Mouse (Mus musculus): Measurements from ENCODE around the gene Sbk1.
A peak's percentile ranks its signal among the peaks of the same experiment; 100 is the strongest.

The Sbk1 gene

DNA sequence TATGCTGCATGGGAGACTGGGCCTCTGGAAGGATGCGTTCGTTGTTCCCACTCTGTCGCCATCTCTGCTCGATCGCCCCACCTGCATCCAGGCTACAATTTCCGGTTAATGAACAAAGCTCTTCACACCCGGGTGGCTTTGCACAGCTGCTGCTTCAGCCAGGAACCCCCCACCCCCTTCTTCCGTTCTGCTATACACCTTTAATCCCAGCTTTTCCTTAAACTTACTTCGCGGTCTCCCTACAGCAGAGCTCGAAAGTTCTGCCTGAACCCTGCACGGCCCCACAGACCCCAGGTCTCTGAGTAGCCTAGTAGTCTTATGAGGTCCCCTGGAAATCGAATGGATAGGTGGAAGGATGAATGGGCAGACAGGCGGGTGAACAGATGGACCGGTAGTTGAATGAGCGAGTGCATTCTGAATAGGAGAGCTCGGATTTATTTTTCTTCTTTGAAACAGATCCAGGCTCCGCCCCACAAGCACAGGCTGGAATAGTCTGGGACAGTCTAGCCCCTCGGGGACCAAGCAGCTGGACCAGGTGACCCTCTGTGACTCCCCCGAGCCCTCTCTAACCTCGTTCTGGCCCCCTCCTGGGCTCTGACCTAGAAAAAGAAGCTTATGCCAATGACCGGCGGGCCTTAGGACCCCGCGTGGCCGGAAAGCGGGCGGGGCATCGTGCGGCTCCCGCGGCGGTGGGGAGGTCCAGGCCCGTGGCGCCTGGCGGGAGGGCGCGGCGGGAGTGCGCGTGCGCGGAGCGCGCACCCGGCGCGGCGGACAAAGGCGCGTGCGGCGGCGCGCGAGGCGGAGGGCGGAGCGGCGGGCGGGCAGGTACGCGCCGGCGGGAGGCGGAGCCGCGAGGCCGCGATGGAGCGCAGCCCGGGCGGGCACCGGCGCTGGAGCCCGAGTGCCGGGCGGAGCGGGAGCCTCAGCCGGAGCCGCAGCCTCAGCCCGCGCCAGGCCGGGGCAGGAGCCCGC, at the start of gene Sbk1:
Sbk1 (plus strand) TSS at position 908 of the 972 bp plus-strand sequence.
- DNase-seq (ENCODE audit: low read depth, low spot score), result peak; percentile 74

DNA sequence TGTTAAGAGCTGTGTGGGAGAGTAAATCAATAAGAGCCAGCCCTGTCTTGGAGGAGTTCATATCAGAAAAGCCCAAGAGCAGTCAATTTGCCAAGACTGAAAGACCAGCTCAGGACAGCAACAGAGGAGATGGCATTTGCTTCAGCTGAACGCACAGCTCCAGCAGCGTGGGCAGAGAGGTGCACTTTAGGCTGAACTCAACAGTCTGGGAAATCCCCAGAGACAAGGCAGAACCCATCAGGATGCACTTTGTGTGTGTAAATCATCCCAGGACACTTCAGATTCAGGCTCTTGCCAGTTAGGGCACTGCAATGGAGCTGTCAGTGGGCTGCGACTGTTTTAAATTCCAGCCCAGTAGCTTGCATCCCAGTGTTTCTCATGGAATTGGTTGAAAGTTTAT, 49.7 kb upstream of the Sbk1 start:
- DNase-seq (ENCODE audit: low read depth, low spot score), result no peak

DNA sequence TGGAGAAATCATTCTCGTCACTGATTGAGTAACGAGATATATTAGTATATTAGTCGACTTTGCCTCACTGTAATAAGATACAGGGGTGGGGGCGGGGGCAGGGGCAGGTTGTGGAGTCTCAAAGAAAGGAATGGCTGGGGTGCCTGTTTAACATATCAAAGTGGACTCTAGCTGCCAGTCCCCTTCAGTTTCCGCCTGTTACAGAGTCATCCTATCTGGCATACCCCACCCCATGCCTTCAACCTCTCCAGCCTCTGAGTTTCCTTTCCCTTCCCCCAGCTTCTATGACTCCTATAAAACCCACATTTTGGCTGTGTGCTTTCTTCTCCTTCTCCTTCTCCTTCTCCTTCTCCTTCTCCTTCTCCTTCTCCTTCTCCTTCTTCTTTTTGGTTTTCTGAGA, 46.3 kb upstream of the Sbk1 start:
- DNase-seq (ENCODE audit: low read depth, low spot score), result peak; percentile 86

DNA sequence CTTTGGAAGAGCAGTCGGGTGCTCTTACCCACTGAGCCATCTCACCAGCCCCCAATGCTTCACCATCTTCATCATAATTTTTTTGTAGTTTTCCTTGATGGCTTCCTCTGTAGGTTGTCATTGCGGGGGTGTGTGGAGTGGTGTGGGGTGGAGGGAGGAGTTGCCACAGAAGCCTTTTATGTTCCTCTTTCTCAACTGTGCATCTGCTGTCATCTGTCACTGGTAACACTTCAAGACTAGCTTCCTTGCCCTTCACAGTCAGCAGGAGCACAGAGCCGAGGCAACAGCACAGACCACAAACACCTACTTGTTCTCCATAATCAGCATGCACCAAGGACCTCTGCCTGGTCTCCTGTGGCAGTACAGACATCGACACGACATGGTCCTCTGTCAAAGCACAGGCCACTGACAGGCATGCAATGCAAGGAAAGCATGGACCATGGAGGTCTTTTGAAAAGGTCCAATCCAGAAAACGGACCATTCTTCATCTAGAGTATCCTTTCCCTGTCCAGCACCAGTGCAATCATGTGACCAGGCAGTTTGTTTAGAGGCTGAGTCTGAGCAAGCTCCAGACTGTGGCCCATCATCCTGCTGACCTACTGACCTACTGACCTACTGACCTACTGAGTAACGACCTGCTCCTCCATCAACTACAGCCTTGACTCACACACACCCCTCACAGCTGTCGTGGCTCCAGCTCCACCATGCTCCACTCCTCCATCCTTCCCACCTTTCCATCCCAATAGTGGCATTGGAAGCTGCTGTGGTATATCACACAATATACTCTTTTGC, 41.9 kb upstream of the Sbk1 start:
- no peak for DNase-seq (ENCODE audit: low read depth, low spot score)

DNA sequence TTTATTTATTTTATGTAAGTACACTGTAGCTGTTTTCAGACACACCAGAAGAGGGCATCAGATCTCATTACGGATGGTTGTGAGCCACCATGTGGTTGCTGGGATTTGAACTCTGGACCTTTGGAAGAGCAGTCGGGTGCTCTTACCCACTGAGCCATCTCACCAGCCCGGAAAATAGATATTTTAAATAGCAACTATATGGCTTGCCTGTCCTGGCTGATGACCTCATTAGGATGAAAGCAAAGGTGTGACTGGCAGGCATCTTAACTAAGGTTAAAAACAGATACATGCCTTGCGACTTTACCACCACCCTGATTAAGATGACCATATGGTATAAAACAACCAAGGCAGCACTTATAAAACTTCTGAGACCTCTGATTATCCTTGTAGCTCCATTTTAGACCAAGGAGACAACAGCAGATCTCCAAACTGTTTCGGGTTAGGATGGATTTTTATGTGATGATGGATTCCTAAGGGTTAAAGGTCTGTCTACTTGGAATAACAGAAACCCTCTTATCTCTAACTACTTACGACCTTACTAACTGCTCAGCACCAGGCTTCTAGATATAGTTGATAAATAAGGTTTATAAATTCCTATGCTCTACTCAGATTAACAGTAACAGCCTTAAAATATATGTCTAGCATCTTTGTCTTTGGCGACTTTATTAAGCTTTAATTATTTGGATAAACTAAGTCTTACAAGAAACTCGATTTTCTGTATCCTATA, 39.9 kb upstream of the Sbk1 start:
- no peak for DNase-seq (ENCODE audit: low read depth, low spot score)

DNA sequence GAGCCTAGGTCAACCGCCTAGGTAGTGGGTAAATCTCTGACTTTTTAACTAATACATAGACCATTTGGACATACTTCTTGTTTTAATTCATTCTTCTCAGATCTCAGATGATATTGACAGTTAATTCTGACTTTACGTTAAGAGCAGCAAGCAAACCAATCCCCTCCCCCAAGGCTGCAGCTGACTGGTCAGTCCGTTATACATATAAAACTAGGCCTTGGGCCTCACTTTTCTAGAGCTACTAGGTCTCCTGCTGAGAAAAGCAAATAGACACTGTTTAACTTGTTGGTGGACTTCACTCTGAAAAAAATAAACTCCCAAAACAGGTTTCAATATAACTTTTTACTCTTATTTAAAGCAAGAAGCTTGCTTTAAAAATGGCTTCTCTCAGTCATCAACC, 37.8 kb upstream of the Sbk1 start:
- no peak for DNase-seq (ENCODE audit: low read depth, low spot score)

DNA sequence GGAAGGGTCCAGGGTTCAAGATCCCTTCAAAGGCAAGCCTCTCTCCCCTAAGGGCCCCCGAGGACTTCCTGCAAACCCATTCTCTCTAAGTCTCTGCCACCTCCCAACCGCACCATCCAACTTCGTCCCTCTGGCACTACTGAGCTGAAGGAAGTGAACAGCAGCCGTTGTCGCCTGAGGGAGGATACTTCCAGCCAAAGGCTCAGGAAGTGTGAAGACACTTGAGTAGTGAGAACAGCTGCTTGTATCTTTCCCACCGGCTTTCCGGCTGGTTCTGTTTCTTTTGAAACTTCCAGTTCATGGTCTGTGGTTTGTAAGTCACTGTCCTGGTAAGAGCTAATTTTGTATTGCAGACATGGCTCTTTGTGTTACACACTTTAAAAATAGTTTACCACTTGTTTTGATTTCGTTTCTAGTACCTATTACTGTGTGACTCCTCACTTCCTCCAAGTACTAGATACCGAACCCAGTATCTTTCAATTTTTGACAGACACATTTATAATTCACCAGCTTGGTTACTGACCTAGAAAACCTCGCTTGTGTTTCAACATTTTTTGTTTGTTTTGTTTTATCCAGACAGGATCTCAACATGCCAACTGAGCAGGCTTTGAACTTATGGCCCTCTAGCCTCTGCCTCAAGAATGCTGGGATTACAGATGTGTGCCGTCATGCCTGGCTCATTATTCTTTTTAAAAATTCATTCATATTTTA, 36.2 kb upstream of the Sbk1 start:
- DNase-seq (ENCODE audit: low read depth, low spot score), result no peak

DNA sequence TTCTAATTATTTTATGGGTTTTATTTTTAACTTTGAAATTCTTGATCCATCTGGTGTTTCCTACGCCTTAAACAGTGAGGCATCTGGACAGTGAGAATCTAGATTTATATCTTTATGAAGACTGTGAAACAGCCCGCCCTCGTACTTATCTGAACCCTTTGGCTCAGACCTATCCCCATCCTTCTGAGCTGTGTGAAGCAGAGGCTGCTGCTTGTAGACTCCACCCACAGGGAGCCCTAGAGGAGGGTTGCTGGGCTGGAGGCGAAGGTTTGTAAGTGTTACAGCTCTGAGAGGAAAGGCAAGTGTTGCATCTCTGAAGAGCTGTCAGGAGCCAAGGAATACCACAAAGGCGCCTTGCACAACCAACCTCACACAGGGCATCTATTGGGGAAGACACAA, 35.6 kb upstream of the Sbk1 start:
- no peak for DNase-seq (ENCODE audit: low read depth, low spot score)

DNA sequence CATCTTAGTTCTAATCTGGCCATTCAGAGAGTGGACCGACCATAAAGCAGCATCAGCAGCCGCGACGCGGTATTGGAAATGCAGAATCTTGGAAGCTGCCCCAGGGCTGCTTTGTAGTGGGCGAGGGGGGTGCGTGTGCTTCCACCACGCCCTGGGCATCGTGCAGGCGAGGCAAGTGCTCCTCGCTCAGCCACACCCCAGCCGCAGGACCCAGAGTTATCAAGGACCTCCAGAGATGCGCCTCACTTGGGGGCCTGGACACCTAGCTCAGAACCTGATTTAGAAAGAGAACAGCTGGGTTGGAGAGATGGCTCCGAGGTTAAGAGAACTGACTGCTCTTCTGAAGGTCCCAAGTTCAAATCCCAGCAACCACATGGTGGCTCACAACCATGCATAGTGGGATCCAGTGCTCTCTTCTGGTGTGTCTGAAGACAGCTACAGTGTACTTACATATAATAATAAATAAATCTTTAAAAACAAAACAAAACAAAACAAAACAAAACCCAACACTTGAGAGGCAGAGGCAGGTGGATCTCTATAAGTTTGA, 31.5 kb upstream of the Sbk1 start:
- no peak for DNase-seq (ENCODE audit: low read depth, low spot score)

DNA sequence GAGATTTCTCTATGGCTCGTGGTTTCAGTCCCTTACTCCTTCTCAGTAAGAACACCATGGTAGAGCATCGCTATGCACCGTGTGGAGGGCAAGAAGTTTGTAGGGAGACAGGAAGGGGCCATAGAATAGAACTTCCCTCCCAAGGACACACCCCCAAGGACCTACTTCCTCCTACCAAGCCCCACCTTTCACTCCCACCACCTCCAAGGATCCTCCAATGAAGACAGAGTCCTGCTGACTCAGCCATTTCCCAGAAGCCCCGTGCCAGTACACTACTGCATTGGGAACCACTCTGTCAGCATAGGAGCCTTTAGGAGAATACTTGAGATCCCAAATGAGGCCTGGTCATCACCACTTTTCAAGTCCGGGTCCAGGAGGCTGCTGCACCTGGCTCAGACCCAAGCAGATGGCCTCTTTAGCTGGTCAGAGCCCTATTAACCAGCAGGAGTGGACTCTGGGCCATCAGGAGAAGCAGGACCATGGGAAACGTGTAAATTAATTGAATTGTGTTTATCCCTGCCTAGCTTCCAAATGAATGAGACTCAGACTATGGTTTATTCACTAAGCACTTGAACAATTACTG, 28.2 kb upstream of the Sbk1 start:
- peak; percentile 72 for DNase-seq (ENCODE audit: low read depth, low spot score)

DNA sequence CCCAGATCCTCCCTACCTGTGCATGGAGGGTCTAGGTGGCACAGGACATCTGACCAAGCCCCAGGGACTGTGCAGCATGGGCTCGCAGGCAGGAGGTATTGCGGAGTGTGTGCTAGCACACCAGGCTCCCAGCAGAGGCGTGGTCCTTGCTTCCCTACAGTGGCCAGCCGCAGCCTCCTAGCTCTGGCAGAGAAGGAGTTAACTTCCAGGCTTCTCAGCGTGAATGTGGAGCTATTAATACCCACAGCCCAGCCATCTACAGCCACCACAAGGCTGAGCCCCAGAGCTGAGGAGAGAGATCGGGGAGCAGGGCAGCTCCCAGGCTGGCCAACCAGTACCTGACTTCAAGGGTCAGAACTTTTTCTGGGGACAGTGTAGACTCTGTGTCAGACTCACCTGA, 24.3 kb upstream of the Sbk1 start:
- no peak for DNase-seq (ENCODE audit: low read depth, low spot score)

DNA sequence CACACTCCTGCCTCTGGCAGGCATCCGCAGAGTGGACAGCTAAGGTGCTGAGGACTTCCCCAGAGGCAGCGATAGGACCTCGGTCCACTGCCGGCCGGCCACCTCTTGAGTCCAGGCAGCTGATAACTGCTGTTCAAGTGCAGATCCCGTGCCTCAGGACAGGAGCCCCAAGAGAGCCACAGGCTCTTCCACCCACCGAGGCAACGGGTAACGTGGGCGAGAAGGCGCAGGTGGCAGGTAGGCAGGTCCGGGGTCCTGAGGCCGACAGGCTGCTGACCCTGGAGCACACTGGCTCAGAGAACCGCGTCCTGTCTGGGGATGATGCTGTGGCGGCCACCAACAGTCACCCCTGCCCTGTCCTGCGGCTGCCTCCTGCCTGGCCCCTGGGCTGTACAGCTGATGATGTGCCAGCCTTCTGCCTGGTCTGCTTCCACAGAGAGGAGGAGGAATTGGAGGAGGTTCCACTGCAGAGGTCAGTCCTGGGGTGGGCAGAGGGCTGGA, 23.7 kb upstream of the Sbk1 start:
- no peak for DNase-seq (ENCODE audit: low read depth, low spot score)

DNA sequence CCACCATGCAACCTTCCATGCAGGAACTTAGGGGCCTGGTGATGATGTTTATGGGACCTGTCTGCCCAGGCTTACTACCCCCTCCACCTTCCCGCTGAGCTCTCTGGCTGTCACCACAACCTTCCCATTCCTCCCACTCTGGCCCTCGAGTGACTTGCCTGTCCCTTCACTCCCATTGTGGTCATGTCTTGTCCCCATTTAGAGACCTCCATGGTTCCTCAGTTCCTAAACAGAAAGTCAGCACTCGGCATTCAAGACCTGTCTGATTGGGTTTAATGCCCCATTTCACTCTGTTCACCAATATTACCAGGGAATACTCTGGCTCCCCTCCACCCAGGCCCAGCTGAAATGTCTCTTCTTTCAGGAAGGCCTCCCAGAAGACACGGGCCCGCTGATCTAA, 23.3 kb upstream of the Sbk1 start:
- DNase-seq (ENCODE audit: low read depth, low spot score), result no peak

DNA sequence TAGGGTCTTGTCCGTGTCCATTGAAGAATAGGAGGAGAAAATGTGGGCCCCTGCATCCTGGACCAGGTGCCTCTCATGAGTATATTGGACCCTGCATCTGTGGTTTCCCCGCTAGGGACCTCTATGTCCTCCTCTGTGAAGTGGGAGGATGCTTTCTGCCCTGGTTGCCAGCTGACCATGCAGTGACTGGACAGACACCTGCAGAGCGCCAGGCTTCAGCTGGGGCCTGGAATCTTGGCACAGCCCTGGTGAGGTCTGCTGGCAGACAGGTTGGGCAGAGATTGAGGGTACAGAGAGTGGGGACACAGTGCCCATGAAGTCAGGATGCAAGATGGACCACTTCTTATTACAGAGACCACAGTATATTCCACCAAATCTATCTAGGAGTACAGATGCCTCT, 22.4 kb upstream of the Sbk1 start:
- DNase-seq (ENCODE audit: low read depth, low spot score), result no peak

DNA sequence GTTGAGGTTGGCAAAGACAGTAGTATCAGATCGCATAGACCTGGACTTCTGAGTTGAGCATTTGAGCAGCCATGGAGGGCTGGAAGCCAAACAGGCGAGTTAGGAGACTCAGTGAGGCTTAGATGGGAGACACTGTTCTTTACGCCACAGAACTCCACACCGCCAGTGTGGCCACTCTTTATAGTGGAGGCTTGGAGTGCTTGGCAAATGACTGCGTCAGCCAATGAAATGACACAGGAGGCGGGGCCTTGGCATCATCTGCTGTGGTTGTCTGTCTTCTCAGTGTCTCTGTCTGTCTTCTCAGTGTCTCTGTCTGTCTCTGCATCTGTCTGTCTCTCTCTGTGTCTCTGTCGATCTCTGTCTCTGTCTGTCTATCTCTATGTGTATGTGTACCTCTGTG, 21.9 kb upstream of the Sbk1 start:
- peak; percentile 36 for DNase-seq (ENCODE audit: low read depth, low spot score)

DNA sequence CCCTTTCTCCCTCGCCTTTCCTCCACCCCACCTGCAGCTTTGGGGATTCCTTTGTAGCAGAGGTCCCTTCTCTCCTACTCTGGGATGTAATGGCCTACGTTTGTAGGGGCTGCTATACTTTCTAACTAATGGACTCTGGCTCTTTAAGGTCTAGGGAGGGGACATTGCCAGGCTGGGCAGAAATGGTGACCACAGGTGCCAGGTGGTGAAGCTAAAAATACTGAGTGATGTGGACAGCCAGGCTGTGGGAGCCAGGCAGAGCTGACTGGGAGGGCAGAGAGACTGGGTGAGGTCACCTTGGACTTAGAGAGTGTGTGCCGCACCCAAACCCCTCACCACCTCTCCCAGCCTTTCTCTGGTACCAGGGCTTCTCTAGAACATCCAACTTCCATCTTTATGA, 20.7 kb upstream of the Sbk1 start:
- DNase-seq (ENCODE audit: low read depth, low spot score), result no peak

DNA sequence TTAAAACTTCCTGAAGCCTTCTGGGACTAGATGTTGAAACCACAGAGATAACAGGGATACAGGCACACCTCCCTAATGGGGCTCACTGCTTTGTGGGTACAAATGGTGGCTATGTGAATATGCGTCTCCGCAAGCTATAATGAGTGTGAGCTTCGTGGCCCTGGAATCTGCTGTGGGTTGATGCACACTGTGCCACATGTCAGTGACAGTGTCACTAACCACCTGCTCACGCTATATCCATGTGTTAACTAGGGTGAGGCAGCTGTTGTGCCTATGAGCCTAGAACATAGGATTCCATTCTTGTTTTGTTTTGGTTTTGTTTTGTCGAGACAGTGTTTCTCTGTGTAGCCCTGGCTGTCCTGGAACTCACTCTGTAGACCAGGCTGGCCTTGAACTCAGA, 20.2 kb upstream of the Sbk1 start:
- DNase-seq (ENCODE audit: low read depth, low spot score), result no peak

DNA sequence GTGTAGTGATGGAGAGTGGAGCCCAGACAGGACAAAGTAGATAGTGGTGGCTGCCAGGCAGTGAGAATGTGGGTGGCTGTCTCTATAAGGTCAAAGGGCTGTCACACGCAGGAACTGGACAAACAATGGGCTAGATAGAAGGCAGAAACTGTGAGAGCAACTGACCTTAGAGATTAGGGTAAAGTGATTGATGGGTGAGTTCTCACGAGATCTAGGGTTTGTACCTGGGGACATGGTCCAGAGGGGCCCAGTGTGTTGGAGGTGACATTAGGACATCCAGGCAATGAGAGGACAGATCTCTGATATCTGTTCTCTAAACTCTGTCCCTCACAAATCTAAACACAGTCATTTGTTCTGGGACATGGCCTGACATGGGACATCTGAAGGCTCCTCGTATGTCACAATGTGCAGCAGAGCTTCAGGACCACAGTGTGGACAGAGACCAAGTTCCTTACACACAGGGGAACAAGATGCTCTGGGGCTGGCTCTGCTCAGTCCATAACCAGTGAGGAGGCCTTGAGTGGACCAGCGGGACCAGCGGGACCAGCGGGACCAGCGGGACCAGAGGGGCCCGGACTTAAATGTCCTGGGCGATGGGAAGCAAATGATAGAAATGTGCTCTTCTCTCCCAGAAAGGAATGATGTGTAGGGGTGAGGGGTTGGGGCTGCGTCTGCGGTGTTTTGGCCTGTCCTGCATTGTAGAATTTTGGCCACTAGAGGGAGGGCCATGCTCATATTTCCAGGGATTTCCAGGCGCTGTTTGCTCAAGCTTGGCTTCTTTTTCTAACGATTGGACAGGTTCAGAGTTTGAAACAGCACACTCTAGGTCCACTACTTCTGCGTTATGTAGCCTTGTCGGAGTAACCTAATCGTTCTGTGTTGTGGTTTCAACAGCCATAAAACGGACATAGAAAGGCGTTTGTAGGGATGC, 11.9 kb upstream of the Sbk1 start:
- DNase-seq (ENCODE audit: low read depth, low spot score), result peak; percentile 77

DNA sequence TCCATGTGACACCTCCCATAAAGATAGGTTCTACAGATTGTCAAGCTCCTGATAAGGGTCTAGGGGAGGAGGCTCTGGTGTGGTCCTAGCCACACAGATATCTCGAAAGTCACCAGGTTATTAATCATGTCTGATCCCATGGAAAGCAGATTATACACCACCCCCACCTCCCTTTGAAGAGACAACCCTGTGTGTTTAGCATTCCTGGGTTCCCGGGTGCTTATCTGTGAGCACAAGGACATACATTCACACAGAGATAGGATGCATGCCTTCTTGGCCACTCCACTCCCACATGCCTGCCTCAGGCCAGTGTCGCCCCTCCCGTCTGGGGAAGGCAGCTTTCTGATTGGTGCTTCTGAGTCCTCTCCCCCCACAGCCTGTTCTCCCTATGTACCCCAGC, 10.6 kb upstream of the Sbk1 start:
- DNase-seq (ENCODE audit: low read depth, low spot score), result no peak

DNA sequence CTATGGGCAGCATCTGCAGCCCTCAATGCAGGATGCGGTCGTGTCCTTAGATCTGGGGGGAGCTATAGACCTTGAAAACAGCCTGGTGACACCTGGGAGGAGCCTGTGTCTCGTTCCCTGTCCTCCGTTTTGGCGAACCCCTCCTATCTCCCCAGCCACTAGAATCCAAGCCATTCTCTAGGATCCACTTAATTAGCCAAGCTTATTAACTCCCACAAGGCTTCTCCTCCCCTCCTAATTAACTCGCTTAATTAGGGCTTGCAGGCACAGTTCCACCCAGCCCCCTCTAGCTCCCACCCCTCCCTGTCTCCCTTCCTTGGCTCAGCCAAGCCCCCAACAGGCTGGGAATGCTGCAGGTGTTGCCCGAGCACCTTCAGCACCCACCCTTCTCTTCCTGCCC, 8.5 kb upstream of the Sbk1 start:
- no peak for DNase-seq (ENCODE audit: low read depth, low spot score)

Data from R1 (cell line).